Mouse (Mus musculus): Measurements from ENCODE around the gene Rassf5. TPM values are rescaled to one million over a fixed set of nuclear protein-coding genes. Genes with fewer than 3 reads are reported as not detected.
"Not testable (repeated sequence)": the region's sequence is repeated elsewhere in the genome, so short reads cannot be mapped to it uniquely, and the experiment has no call there.

The Rassf5 gene
- polyA plus RNA-seq, 1 experiment from 2014 or later = 1.7 TPM

GRCm38 (mm10) chr1:131174299-131174861, 70.7 kb downstream of the Rassf5 start:
- no peak for ATAC-seq (ENCODE audit: insufficient number of reproducible peaks, insufficient read depth, low FRiP score, low TSS enrichment, low read depth)
- WGBS = 86% methylated on average over 12 of the region's 12 CpGs
- Histone ChIP-seq H3K9ac (no peak overlapping the region), H3K27ac (no peak overlapping the region), H3K4me3 (no peak overlapping the region), H3K9me3 (no peaks in the 10 kb centered on the region), H3K4me1 (no peaks in the 10 kb centered on the region), H3K27me3 (no peaks in the 10 kb centered on the region), H3K36me3 (peaks cover 94% of the 10 kb centered on the region), H3K4me2 (no peak overlapping the region)

- H3K9ac ChIP-seq = no peak overlapping the region
- H3K9me3 ChIP-seq = no peaks in the 10 kb centered on the region
- H3K4me3 ChIP-seq = no peak overlapping the region
- no peak overlapping the region for H3K27ac ChIP-seq
- no peaks in the 10 kb centered on the region for H3K27me3 ChIP-seq
- 87% methylated on average over 6 of the region's 6 CpGs for WGBS
- no peak overlapping the region for H3K4me2 ChIP-seq
- peaks cover 97% of the 10 kb centered on the region for H3K36me3 ChIP-seq
- no peak for ATAC-seq (ENCODE audit: insufficient number of reproducible peaks, insufficient read depth, low FRiP score, low TSS enrichment, low read depth)
- no peaks in the 10 kb centered on the region for H3K4me1 ChIP-seq
Measured at GRCm38 (mm10) chr1:131173809-131174208, 71.2 kb downstream of the Rassf5 start.

- Histone ChIP-seq H3K4me2 (no peak overlapping the region), H3K9ac (no peak overlapping the region), H3K4me3 (no peak overlapping the region), H3K4me1 (no peaks in the 10 kb centered on the region), H3K27me3 (no peaks in the 10 kb centered on the region), H3K36me3 (peaks cover 97% of the 10 kb centered on the region), H3K9me3 (no peaks in the 10 kb centered on the region), H3K27ac (no peak overlapping the region)
- no peak for ATAC-seq (ENCODE audit: insufficient number of reproducible peaks, insufficient read depth, low FRiP score, low TSS enrichment, low read depth)
- WGBS = 88% methylated on average over 7 of the region's 7 CpGs
Measured at GRCm38 (mm10) chr1:131173001-131173400, 72.1 kb downstream of the Rassf5 start.

GRCm38 (mm10) chr1:131167612-131168011, 77.4 kb downstream of the Rassf5 start:
- peaks cover 95% of the 10 kb centered on the region for H3K36me3 ChIP-seq
- 92% methylated on average over 10 of the region's 10 CpGs for WGBS

GRCm38 (mm10) chr1:131164427-131164826, 80.6 kb downstream of the Rassf5 start:
- Histone ChIP-seq H3K9me3 (no peaks in the 10 kb centered on the region), H3K4me2 (no peak overlapping the region), H3K36me3 (peaks cover 86% of the 10 kb centered on the region), H3K9ac (no peak overlapping the region), H3K27ac (no peak overlapping the region), H3K4me1 (no peaks in the 10 kb centered on the region), H3K27me3 (no peaks in the 10 kb centered on the region), H3K4me3 (no peak overlapping the region)
- no peak for ATAC-seq (ENCODE audit: insufficient number of reproducible peaks, insufficient read depth, low FRiP score, low TSS enrichment, low read depth)
- 94% methylated on average over 6 of the region's 6 CpGs for WGBS

More at GRCm38 (mm10) chr1:131167612-131168011, 77.4 kb downstream of the Rassf5 start:
- no peaks in the 10 kb centered on the region for H3K27me3 ChIP-seq
- no peak overlapping the region for H3K9ac ChIP-seq
- no peak overlapping the region for H3K27ac ChIP-seq
- no peak overlapping the region for H3K4me3 ChIP-seq
- H3K4me1 ChIP-seq = no peaks in the 10 kb centered on the region
- no peak for ATAC-seq (ENCODE audit: insufficient number of reproducible peaks, insufficient read depth, low FRiP score, low TSS enrichment, low read depth)
- no peak overlapping the region for H3K4me2 ChIP-seq
- H3K9me3 ChIP-seq = no peaks in the 10 kb centered on the region

GRCm38 (mm10) chr1:131161091-131161490, 84.0 kb downstream of the Rassf5 start:
- Histone ChIP-seq H3K9me3 (no peaks in the 10 kb centered on the region), H3K4me3 (no peak overlapping the region), H3K4me1 (no peaks in the 10 kb centered on the region), H3K4me2 (no peak overlapping the region), H3K27me3 (no peaks in the 10 kb centered on the region), H3K36me3 (peaks cover 70% of the 10 kb centered on the region), H3K27ac (no peak overlapping the region), H3K9ac (no peak overlapping the region)
- ATAC-seq (ENCODE audit: insufficient number of reproducible peaks, insufficient read depth, low FRiP score, low TSS enrichment, low read depth) = no peak; the same call in 1 of the 2 replicates
- WGBS = 82% methylated on average over 11 of the region's 11 CpGs

- not testable (repeated sequence) for H3K9me3 ChIP-seq, H3K27ac ChIP-seq, H3K4me3 ChIP-seq, H3K9ac ChIP-seq, H3K4me2 ChIP-seq, H3K4me1 ChIP-seq, H3K27me3 ChIP-seq
- H3K36me3 ChIP-seq = peaks cover 56% of the 10 kb centered on the region
- WGBS = 82% methylated on average over 3 of the region's 3 CpGs
- peak; percentile 48; the same call in 1 of the 2 replicates for ATAC-seq (ENCODE audit: insufficient number of reproducible peaks, insufficient read depth, low FRiP score, low TSS enrichment, low read depth)
Measured at GRCm38 (mm10) chr1:131159573-131160327, 85.3 kb downstream of the Rassf5 start.

- Histone ChIP-seq H3K27me3 (no peaks in the 10 kb centered on the region), H3K36me3 (peaks cover 19% of the 10 kb centered on the region), H3K9ac (no peak overlapping the region), H3K4me2 (no peak overlapping the region), H3K4me1 (peaks cover 12% of the 10 kb centered on the region), H3K9me3 (no peaks in the 10 kb centered on the region), H3K4me3 (no peak overlapping the region), H3K27ac (no peak overlapping the region)
- no peak for ATAC-seq (ENCODE audit: insufficient number of reproducible peaks, insufficient read depth, low FRiP score, low TSS enrichment, low read depth)
- 45% methylated on average over 2 of the region's 2 CpGs for WGBS
Measured at GRCm38 (mm10) chr1:131155456-131155855, 89.6 kb downstream of the Rassf5 start.

GRCm38 (mm10) chr1:131153018-131153629, 91.9 kb downstream of the Rassf5 start, which contains the start of gene Eif2d:
Gene Eif2d, plus strand, starts transcription at chr1:131153181.
- peaks cover 12% of the 10 kb centered on the region for H3K4me1 ChIP-seq
- no peaks in the 10 kb centered on the region for H3K27me3 ChIP-seq
- peak within 1 kb of the TSS; percentile 86 for H3K9ac ChIP-seq
- H3K4me2 ChIP-seq = peak within 1 kb of the TSS; percentile 86
- WGBS = under 1% methylated on average over 27 of the region's 27 CpGs
- peak within 1 kb of the TSS; percentile 39; the same call in 1 of the 2 replicates for H3K27ac ChIP-seq
- no peaks in the 10 kb centered on the region for H3K9me3 ChIP-seq
- ATAC-seq (ENCODE audit: insufficient number of reproducible peaks, insufficient read depth, low FRiP score, low TSS enrichment, low read depth) = peak; percentile 99
- peaks cover 4% of the 10 kb centered on the region for H3K36me3 ChIP-seq
- peak within 1 kb of the TSS; percentile 87 for H3K4me3 ChIP-seq

GRCm38 (mm10) chr1:131149496-131149895, 95.6 kb downstream of the Rassf5 start:
- ATAC-seq (ENCODE audit: insufficient number of reproducible peaks, insufficient read depth, low FRiP score, low TSS enrichment, low read depth) = no peak
- H3K36me3 ChIP-seq = no peaks in the 10 kb centered on the region
- no peak overlapping the region for H3K4me3 ChIP-seq
- H3K9ac ChIP-seq = no peak overlapping the region
- no peak overlapping the region for H3K27ac ChIP-seq
- H3K4me2 ChIP-seq = no peak overlapping the region
- no peaks in the 10 kb centered on the region for H3K9me3 ChIP-seq
- H3K27me3 ChIP-seq = no peaks in the 10 kb centered on the region
- WGBS = 64% methylated on average over 1 of the region's 1 CpGs
- peaks cover 12% of the 10 kb centered on the region for H3K4me1 ChIP-seq

GRCm38 (mm10) chr1:131146181-131146614, 98.9 kb downstream of the Rassf5 start:
- no peak for ATAC-seq (ENCODE audit: insufficient number of reproducible peaks, insufficient read depth, low FRiP score, low TSS enrichment, low read depth)
- Histone ChIP-seq H3K9me3 (no peaks in the 10 kb centered on the region), H3K36me3 (no peaks in the 10 kb centered on the region), H3K27ac (no peak overlapping the region), H3K4me2 (no peak overlapping the region), H3K4me1 (no peaks in the 10 kb centered on the region), H3K9ac (no peak overlapping the region), H3K4me3 (no peak overlapping the region), H3K27me3 (no peaks in the 10 kb centered on the region)
- WGBS = 80% methylated on average over 3 of the region's 3 CpGs

- H3K9ac ChIP-seq; H3K4me1 ChIP-seq; H3K27me3 ChIP-seq; H3K27ac ChIP-seq; H3K36me3 ChIP-seq; H3K9me3 ChIP-seq; ATAC-seq (ENCODE audit: insufficient number of reproducible peaks, insufficient read depth, low FRiP score, low TSS enrichment, low read depth); H3K4me2 ChIP-seq; H3K4me3 ChIP-seq: not testable (repeated sequence)
- 78% methylated on average over 3 of the region's 3 CpGs for WGBS
Measured at GRCm38 (mm10) chr1:131145222-131145621, 99.8 kb downstream of the Rassf5 start.

All from embryonic facial prominence, embryonic 13.5 days (tissue).